Mouse (Mus musculus) G1E-ER4 (cell line): ENCODE data around the gene Cpeb3. TPM values are rescaled to one million over a fixed set of nuclear protein-coding genes. Genes with fewer than 3 reads are reported as not detected.

Source experiments
- GATA1 ChIP-seq: IDR thresholded peaks from one replicate; pipeline ENCODE4 v1.8.0; 2012; ENCODE audit warnings: low read length, inconsistent platforms
- polyA plus RNA-seq: library from polyadenylated mRNA; stranded (reverse); fragments of >175 nt; gene quantifications from 2 replicates; pipeline ENCODE4 v1.2.3, GENCODE M21; 2012

Cpeb3 gene
- polyA plus RNA-seq, 1 experiment = 1.7 TPM

- TF ChIP-seq GATA1 = no peak
Observed at GRCm38 (mm10) chr19:37078571-37078970, 129.8 kb downstream of the Cpeb3 start.

GRCm38 (mm10) chr19:37078064-37078463, 130.3 kb downstream of the Cpeb3 start:
- TF ChIP-seq GATA1 = no peak

- no peak for TF ChIP-seq GATA1
Observed at GRCm38 (mm10) chr19:37076646-37077045, 131.8 kb downstream of the Cpeb3 start.

GRCm38 (mm10) chr19:37076116-37076515, 132.3 kb downstream of the Cpeb3 start:
- TF ChIP-seq GATA1 = no peak

GRCm38 (mm10) chr19:37075690-37076089, 132.7 kb downstream of the Cpeb3 start:
- no peak for TF ChIP-seq GATA1

GRCm38 (mm10) chr19:37074726-37075125, 133.7 kb downstream of the Cpeb3 start:
- no peak for TF ChIP-seq GATA1

- TF ChIP-seq GATA1 = no peak
Observed at GRCm38 (mm10) chr19:37074276-37074675, 134.1 kb downstream of the Cpeb3 start.

- no peak for TF ChIP-seq GATA1
Observed at GRCm38 (mm10) chr19:37072871-37073629, 135.4 kb downstream of the Cpeb3 start.

- TF ChIP-seq GATA1 = no peak
Observed at GRCm38 (mm10) chr19:37069243-37069642, 139.2 kb downstream of the Cpeb3 start.

- no peak for TF ChIP-seq GATA1
Observed at GRCm38 (mm10) chr19:37060078-37060477, 148.3 kb downstream of the Cpeb3 start.

GRCm38 (mm10) chr19:37059623-37060022, 148.8 kb downstream of the Cpeb3 start:
- no peak for TF ChIP-seq GATA1

- no peak for TF ChIP-seq GATA1
Observed at GRCm38 (mm10) chr19:37057161-37057905, 151.1 kb downstream of the Cpeb3 start.

- no peak for TF ChIP-seq GATA1
Observed at GRCm38 (mm10) chr19:37055976-37056556, 152.3 kb downstream of the Cpeb3 start.

- no peak for TF ChIP-seq GATA1
Observed at GRCm38 (mm10) chr19:37050643-37051345, 157.6 kb downstream of the Cpeb3 start.

GRCm38 (mm10) chr19:37048507-37048906, 159.9 kb downstream of the Cpeb3 start:
- TF ChIP-seq GATA1 = no peak

GRCm38 (mm10) chr19:37044431-37044830, 164.0 kb downstream of the Cpeb3 start:
- no peak for TF ChIP-seq GATA1
